Comparison of ENCODE assay signal across 13 mouse cellular contexts in the genomic region with DNA sequence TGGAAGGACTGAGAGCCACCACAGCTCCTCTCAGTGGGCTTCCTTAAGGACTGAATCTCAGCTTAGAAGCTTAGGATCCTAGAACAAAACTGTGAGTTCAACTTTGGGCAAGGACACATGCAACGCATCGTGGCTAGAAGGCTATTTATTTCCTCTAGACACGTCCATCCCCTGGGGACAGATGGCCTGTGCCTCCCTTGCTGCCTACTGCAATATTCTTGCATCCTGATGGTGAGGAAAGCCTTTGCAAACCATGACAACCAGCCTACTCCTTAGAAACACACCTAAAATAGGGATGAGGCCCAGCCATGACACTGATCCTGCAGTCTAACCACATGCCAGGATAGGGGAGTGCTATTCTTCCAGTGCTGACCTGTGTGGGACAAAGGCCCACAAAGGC. TPM values are rescaled to one million over a fixed set of nuclear protein-coding genes. Genes with fewer than 3 reads are reported as not detected.
DNase-seq lines count a peak whose midpoint lies in the region; ATAC-seq and TF ChIP-seq lines count a peak whose summit lies in the region.
"Had no signal": no experiment of that assay in that cellular context is flagged by ENCODE, and none has a peak within 500 bp of the region (broad histone marks: within the 10 kb centered on the region; RNA-seq: fewer than 3 reads in every experiment).

No protein-coding gene starts in this region.

- no peak overlapping the region for H3K9ac ChIP-seq in hindbrain, embryonic 11.5 days (ENCODE audit: low read depth, low read length)
- no peak overlapping the region for H3K9ac ChIP-seq in midbrain, embryonic 15.5 days
- H3K9ac ChIP-seq in intestine, postnatal 0 days (ENCODE audit: low read depth, low read length), result no peak overlapping the region
- H3K9ac ChIP-seq: limb, embryonic 13.5 days; lung, embryonic 15.5 days had no signal

- WGBS in bone marrow, adult 2 months, result 66% methylated on average over 3 of the region's 3 CpGs
- WGBS in hindbrain, embryonic 11.5 days, result 83% methylated on average over 3 of the region's 3 CpGs
- WGBS in midbrain, embryonic 15.5 days, result 77% methylated on average over 3 of the region's 3 CpGs
- WGBS in intestine, postnatal 0 days, result 82% methylated on average over 3 of the region's 3 CpGs
- 68% methylated on average over 3 of the region's 3 CpGs for WGBS in cerebellum, adult 2 months

- peak overlapping the region; percentile 71 for H3K27ac ChIP-seq in bone marrow, adult 2 months (ENCODE audit: control insufficient read depth, insufficient read depth, low read depth, low read length, poor library complexity)
- 0 out of 2 replicates have a peak overlapping the region, but pooled peaks have one; percentile 94 for H3K27ac ChIP-seq in hindbrain, embryonic 11.5 days (ENCODE audit: low read depth, low read length)
- peak overlapping the region; percentile 99 for H3K27ac ChIP-seq in midbrain, embryonic 15.5 days
- H3K27ac ChIP-seq in intestine, postnatal 0 days (ENCODE audit: low read depth, low read length), result no peak overlapping the region
- no peak overlapping the region for H3K27ac ChIP-seq in cerebellum, adult 2 months (ENCODE audit: insufficient read depth, low read length)
- H3K27ac ChIP-seq: limb, embryonic 13.5 days; lung, embryonic 15.5 days had no signal

- TF ChIP-seq POLR2A in bone marrow, adult 2 months (IDR thresholded peaks at IDR 0.05; ENCODE audit: borderline replicate concordance, control insufficient read depth, low read depth, low read length), result no peak
- TF ChIP-seq POLR2A in cerebellum, adult 2 months (IDR thresholded peaks at IDR 0.05; ENCODE audit: borderline replicate concordance, insufficient read depth, low read length), result no peak

- H3K4me2 ChIP-seq in hindbrain, embryonic 11.5 days (replicated peaks; ENCODE audit: low read depth, low read length), result no peak overlapping the region
- no peak overlapping the region for H3K4me2 ChIP-seq in midbrain, embryonic 15.5 days
- H3K4me2 ChIP-seq in intestine, postnatal 0 days (replicated peaks; ENCODE audit: low read depth), result no peak overlapping the region
- H3K4me2 ChIP-seq: limb, embryonic 13.5 days; lung, embryonic 15.5 days had no signal

- no peaks in the 10 kb centered on the region for H3K27me3 ChIP-seq in hindbrain, embryonic 11.5 days (ENCODE audit: control insufficient read depth, insufficient read depth, low read length)
- H3K27me3 ChIP-seq in midbrain, embryonic 15.5 days (replicated peaks), result no peaks in the 10 kb centered on the region
- no peaks in the 10 kb centered on the region for H3K27me3 ChIP-seq in intestine, postnatal 0 days (replicated peaks; ENCODE audit: control insufficient read depth, insufficient read depth, low read length)
- H3K27me3 ChIP-seq in cerebellum, adult 2 months (ENCODE audit: control insufficient read depth, insufficient read depth, low read length), result no peaks in the 10 kb centered on the region
- H3K27me3 ChIP-seq: limb, embryonic 13.5 days; lung, embryonic 15.5 days had no signal

- H3K4me3 ChIP-seq in bone marrow, adult 2 months (replicated peaks; ENCODE audit: control insufficient read depth, low read depth, low read length), result no peak overlapping the region
- H3K4me3 ChIP-seq in hindbrain, embryonic 11.5 days (ENCODE audit: low read depth, low read length), result no peak overlapping the region
- H3K4me3 ChIP-seq in midbrain, embryonic 15.5 days, result no peak overlapping the region
- H3K4me3 ChIP-seq in intestine, postnatal 0 days (ENCODE audit: low read depth, low read length), result no peak overlapping the region
- no peak overlapping the region for H3K4me3 ChIP-seq in cerebellum, adult 2 months (replicated peaks; ENCODE audit: insufficient read depth, low read depth, low read length)
- H3K4me3 ChIP-seq: heart, embryonic 10.5 days; limb, embryonic 13.5 days; lung, embryonic 15.5 days had no signal

- TF ChIP-seq CTCF in bone marrow, adult 2 months (IDR thresholded peaks at IDR 0.05; ENCODE audit: control insufficient read depth, insufficient read depth, low read length), result no peak
- no peak for TF ChIP-seq CTCF in intestine, postnatal 0 days (IDR thresholded peaks at IDR 0.05; ENCODE audit: low read depth)
- no peak for TF ChIP-seq CTCF in cerebellum, adult 2 months (IDR thresholded peaks at IDR 0.05; ENCODE audit: borderline replicate concordance, insufficient read depth, low read depth, low read length)

- peak; percentile 60 to 79 for DNase-seq in frontal cortex, postnatal 36 days (ENCODE audit: low spot score in 2 of 2)
- DNase-seq in frontal cortex, postnatal 14 days (ENCODE audit: low spot score in 2 of 2), result no peak
- DNase-seq in hindbrain, embryonic 11.5 days (ENCODE audit: low spot score), result no peak
- DNase-seq in yolk sac, embryonic 10.5 days (ENCODE audit: low spot score), result no peak
- DNase-seq in cerebellum, adult 2 months, result no peak
- DNase-seq: embryo, embryonic 11 days; kidney, postnatal 36 days had no signal

- no peak for ATAC-seq in hindbrain, embryonic 11.5 days (ENCODE audit: low FRiP score)
- no peak for ATAC-seq in midbrain, embryonic 15.5 days (replicated peaks)
- no peak for ATAC-seq in intestine, postnatal 0 days

- H3K9me3 ChIP-seq in hindbrain, embryonic 11.5 days (ENCODE audit: control insufficient read depth, low read length), result no peaks in the 10 kb centered on the region
- H3K9me3 ChIP-seq in midbrain, embryonic 15.5 days, result no peaks in the 10 kb centered on the region
- no peaks in the 10 kb centered on the region for H3K9me3 ChIP-seq in intestine, postnatal 0 days (ENCODE audit: control insufficient read depth)
- H3K9me3 ChIP-seq: heart, embryonic 10.5 days; limb, embryonic 13.5 days; lung, embryonic 15.5 days had no signal

- H3K36me3 ChIP-seq in hindbrain, embryonic 11.5 days (ENCODE audit: control insufficient read depth, insufficient read depth, low read length), result no peaks in the 10 kb centered on the region
- no peaks in the 10 kb centered on the region for H3K36me3 ChIP-seq in midbrain, embryonic 15.5 days (replicated peaks)
- 0 out of 2 replicates have a peak, but pooled peaks cover 9% of the 10 kb centered on the region for H3K36me3 ChIP-seq in intestine, postnatal 0 days (ENCODE audit: control insufficient read depth, insufficient read depth)
- H3K36me3 ChIP-seq: heart, embryonic 10.5 days; limb, embryonic 13.5 days; lung, embryonic 15.5 days had no signal

- H3K4me1 ChIP-seq in bone marrow, adult 2 months (ENCODE audit: control insufficient read depth, insufficient read depth, low read length), result peaks cover 14% of the 10 kb centered on the region; the same call in 1 of the 2 replicates
- peaks cover 17% of the 10 kb centered on the region for H3K4me1 ChIP-seq in hindbrain, embryonic 11.5 days (replicated peaks; ENCODE audit: control insufficient read depth, insufficient read depth, low read length)
- peaks cover 44% of the 10 kb centered on the region for H3K4me1 ChIP-seq in midbrain, embryonic 15.5 days
- H3K4me1 ChIP-seq in intestine, postnatal 0 days (replicated peaks; ENCODE audit: control insufficient read depth, insufficient read depth, low read length), result no peaks in the 10 kb centered on the region
- H3K4me1 ChIP-seq in cerebellum, adult 2 months (ENCODE audit: control insufficient read depth, insufficient read depth, low read length), result peaks cover 7% of the 10 kb centered on the region

RNA-seq across cellular contexts. Expression of gene Cdk5r1, which starts 28.8 kb away (rescaled TPM):
- 2.4 and 3.2 TPM in 2 replicates for polyA plus RNA-seq in bone marrow, adult 2 months (2011; ENCODE audit: insufficient read depth, insufficient read length, low replicate concordance, missing spikeins)
- 21.5 and 23.7 TPM in 2 replicates for polyA plus RNA-seq in hindbrain, embryonic 11.5 days (2014; fragmentation: Nextera tagmentation; extraction: Ambion mirVana)
- 102 and 105 TPM in 2 replicates for polyA plus RNA-seq in midbrain, embryonic 15.5 days (2015; fragmentation: Nextera tagmentation; extraction: Ambion mirVana)
- polyA plus RNA-seq in intestine, postnatal 0 days (2015; fragmentation: Nextera tagmentation; extraction: Ambion mirVana), result 0.61 and 0.64 TPM in 2 replicates
- polyA plus RNA-seq in cerebellum, adult 2 months (2012; rRNA removed), result 86.7 and 93.9 TPM in 2 replicates

Comparison
In these comparisons a context has a peak if more than half of its experiments do, and no peak if none do; other contexts are left out.
1. DNase-seq: peak in frontal cortex, postnatal 36 days (2 of 2); none in frontal cortex, postnatal 14 days (0 of 2), hindbrain, embryonic 11.5 days (single experiment), yolk sac, embryonic 10.5 days (single experiment) and cerebellum, adult 2 months (0 of 2).
2. H3K27ac ChIP-seq: peak in bone marrow, adult 2 months (single experiment), hindbrain, embryonic 11.5 days (single experiment) and midbrain, embryonic 15.5 days (single experiment); none in intestine, postnatal 0 days (single experiment) and cerebellum, adult 2 months (single experiment).